Mouse (Mus musculus) left cerebral cortex, postnatal 36 days (tissue): ENCODE measurements at regions not wholly inside any gene's neighbourhood (a gene's known extent, or its start where the extent isn't known, plus 50 kb on each side); places are given as distances from the start of the nearest gene placed in this dataset.
A peak's percentile ranks its signal among the peaks of the same experiment; 100 is the strongest.

Experiments used
- DNase-seq, 2 experiments: peaks; one replicate each; pipeline ENCODE4 v3.0.0; 2021 to 2022; ENCODE audit warnings: low spot score in 2 of 2, mixed read lengths in 1 of 2
- intact Hi-C: fragments of 180-260 bp; cut with DNase I; formaldehyde crosslinking; loops from one replicate; pipeline ENCODE4 v1.15.1; 2025

DNA sequence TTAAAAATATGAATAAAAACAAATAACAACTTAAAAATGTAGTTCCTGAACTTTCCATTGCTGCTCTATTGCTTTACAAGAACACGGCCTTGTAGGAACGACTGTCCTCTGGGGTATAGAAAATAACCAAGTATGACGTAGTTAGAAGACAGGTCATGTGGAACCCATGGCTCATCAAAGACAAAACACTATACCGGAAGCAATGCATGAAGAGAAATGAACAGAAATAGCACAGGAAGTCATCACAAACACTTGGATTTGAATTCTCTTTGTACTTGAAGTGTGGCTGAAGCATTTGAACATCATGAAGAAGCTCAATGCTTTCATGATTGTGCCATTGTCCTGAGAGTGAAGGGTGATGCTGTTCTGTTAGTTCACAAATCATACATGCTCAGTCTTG is 538.7 kb upstream of the Zfp462 start:
- no peak for DNase-seq
- intact Hi-C loops, result no loop called here

DNA sequence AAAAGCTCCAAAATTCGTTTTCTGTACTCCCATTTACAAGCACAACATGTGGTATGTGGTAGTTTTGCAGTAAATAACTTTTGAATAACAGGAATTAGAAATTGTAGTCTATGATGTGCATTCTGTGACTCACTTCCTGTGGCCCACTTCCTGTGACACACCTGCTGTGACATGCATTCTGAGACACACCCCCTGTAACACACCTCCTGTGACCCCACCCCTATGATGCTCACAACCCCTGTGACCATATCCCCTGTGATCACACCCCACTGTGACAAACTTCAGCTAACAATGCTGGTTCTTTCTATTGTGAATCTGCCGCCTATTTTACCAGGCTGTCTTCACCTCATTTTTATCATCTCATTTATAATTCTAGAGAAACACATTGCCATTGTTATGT is 536.9 kb upstream of the Zfp462 start:
- intact Hi-C loops, result no loop called here
- DNase-seq, result no peak

DNA sequence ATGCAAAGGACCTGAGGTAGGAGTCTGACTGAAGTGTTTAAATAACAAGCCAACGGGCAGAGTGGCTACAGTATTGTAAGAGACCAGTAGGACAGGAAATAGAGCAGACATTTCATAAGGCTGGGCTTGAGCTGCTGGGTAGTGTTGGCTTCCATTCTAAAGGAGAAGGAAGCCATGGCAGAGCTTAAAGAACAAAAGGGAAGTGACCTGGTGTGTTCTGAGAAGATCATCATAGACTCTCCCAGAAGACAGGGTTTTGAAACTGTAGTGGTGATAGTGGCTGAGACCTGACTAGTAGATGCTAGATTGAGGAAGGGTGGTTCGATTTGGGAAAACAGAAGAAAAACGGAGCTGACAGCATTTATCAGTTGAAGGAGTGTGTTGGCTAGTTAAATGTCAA is 514.1 kb upstream of the Zfp462 start:
- no peak for DNase-seq
- intact Hi-C loops, result no loop called here

DNA sequence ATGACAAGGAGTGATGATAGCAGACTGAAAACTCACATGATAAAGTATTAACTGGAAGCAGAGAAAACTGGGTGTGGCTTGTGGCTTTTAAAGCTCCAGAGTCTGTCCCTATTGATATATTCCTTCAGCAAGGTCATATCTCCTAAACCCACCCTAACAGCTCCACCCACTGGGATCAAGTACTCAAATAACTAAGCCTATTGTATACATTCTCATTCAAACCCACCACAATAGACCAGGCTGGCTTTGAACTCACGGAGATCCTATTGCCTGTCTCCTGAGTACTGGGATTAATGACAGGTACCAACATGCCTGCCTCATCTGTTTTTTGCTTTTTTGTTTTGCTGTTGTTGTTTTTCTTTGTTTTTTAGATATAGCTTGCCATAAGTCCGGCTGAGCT is 484.3 kb upstream of the Zfp462 start:
- no peak for DNase-seq

DNA sequence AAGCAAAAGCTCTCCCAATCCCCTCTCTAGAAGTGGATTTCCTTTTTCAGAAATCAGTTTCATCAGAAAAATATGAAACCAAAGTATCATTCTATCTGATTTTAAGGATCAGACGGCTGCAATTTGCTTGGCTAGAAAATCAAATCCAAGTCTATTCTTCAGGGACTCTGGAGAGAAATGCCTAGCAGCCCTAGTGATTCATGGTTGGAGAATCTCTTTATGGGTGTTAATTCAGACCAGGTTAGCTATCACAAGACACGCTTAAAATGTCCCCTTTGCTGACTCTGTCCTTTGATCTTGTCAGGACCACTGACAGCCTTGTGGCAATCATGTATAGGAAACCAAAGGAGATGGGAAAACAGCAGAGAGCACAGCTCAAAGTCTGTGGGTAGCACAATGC is 475.7 kb upstream of the Zfp462 start:
- no peak for DNase-seq
- intact Hi-C loops, result no loop called here

More for the DNA sequence above, 484.3 kb upstream of the Zfp462 start:
- intact Hi-C loops, result no loop called here

DNA sequence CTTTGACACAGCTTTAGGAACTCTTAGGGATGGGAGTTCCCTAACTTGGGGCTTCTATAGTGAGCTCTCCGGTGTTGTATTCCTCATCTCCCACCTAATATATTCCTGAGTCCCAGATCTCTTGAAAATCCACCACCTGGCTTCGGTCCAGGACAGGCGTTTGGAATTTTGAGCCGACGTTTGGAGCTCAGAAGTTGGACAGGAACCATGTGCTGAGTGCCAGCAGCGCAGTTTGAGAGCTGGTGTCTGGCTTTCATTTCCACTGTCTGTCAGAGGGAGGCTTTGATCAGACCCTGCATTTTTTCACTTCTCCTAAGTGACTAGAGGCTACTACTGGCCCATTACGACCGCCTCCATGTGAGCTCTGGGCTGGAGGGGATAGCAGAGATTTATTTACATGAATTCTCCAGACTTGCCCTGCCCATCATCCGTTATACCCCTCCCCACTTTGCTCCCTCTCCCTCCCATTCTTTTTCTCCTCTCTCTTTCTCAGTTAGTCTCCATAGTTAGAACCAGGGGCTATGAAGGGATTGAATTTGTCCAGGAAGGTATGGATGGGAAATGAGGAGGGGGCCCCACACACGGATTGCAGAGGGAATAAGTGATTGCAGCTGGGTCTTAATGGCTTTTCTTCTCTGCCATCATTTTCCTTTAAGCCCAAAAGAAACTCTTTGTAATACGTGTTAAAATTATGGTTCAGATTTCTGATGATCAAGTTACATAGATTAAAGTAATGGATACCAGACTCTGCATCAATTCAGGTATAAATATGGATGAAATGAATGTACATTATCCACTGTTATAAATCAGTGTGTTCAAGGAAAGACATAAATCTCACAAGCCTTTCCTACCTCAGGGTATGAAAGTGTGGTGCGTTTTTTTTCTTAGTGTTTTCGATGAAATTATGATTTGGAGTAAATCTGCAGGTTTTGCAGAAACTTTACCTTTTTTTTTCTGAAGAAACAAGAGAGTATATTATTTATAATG is 474.5 kb upstream of the Zfp462 start:
- DNase-seq, result peak; percentile 17 to 19
- intact Hi-C loops, result no loop called here

DNA sequence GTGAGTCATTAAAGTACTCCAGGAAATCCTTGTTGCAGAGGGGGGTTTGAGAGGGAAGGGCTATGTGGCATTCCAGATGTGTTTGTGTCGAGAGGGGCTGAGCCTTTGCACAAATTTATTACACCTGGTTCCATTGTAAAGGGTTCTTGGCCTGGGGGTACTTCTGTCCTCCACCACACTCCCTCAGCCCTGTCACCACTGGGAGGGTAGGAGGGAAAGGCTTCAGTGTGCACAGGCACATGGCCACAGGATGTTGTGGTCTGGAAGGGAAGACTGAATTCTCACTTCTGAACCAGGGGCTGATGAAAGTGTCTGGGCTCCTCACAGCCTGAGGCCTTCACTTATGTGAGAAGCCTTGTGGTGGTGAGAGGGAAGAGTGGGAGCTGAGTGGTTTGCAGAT is 473.8 kb upstream of the Zfp462 start:
- no peak for DNase-seq
- intact Hi-C loops, result no loop called here

DNA sequence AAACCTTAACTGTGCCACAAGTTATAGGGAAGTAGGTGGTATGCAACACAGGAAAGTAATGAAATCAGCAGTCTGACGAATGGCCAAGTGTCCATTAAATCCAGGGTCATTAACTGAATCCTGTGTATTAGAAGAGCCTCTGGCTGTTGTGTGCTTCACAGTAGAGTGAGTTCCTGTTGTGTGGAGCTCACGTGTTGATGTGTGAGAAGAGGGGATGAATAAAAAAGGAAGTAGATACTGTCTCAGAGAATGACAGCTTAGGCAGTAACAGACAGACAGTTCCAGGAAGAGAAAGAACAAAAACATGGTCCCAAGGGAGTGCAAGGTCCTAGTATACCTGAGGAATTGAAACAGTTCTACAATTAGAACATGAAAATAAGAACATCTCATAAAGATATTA is 463.1 kb upstream of the Zfp462 start:
- intact Hi-C loops, result no loop called here
- DNase-seq, result no peak

DNA sequence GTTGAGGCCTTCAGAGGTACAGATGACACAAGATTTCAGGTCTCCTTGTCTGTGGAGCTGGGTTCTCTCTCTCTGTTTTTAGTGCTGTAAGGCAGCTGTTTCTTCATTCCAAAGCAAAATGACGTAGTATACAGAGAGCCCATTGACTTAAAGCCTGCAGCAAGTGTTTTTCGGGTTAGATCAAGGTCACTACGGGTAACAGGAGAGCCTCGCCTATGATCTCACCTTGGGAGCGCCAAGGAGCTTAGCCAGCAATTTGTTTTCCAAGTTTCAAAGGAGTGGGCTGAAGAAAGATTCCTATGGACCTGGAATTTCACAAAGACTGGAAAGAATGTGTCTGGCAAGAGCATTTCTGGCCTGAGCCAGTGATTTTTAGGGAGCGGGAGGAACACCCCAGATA is 451.8 kb upstream of the Zfp462 start:
- intact Hi-C loops, result no loop called here
- DNase-seq, result no peak

DNA sequence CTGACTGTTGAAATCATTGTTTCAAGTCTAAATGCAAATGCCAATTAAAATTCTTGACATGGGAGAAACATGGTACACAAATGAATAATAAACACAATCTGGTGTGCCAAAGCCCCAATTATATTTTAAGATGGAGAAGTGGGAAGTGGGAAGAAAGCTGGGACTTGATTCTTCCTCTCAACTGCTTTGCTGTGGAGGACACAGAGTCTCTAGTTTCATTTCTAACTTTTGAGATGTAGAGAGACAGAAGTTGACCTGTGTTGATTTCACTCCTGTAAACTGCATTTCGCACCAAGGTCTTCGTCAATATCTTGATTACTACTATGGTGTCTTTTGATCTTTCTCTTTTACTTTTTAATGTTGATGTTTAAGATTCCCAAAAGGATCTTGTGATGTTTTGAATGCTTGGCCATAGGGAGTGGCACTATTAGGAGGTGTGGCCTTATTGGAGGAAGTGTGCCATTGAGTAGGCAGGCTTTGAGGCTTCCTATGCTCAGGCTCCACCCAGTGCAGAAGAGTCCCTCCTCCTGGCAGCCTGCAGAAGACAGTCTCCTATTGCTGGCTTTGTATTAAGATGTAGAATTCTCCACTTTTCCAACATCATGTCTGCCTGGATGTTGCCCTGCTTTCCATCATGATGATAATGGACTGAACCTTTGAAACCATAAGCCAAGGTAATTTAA is 447.4 kb upstream of the Zfp462 start:
- no peak for DNase-seq
- intact Hi-C loops, result no loop called here

DNA sequence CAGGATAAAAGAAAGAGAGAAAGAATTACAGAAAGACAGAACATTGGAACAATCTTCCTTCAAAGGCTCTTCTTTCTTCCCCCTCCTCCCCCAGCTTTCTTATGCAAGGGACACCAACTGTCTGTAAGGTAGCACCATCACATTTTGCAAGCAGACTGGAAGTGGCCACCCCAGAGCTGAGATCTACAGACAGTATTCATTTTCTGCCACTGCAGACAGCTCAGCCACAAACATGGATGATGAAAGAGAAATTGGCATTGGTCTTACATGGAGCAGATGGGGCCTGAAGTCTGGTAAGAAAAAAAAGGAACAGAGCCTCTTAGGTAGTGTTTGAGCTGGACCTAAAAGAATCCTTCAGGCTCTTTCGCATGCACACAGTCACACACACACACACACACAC is 428.9 kb upstream of the Zfp462 start:
- intact Hi-C loops, result no loop called here
- peak in 1 of 2 experiments; percentile 20 for DNase-seq

DNA sequence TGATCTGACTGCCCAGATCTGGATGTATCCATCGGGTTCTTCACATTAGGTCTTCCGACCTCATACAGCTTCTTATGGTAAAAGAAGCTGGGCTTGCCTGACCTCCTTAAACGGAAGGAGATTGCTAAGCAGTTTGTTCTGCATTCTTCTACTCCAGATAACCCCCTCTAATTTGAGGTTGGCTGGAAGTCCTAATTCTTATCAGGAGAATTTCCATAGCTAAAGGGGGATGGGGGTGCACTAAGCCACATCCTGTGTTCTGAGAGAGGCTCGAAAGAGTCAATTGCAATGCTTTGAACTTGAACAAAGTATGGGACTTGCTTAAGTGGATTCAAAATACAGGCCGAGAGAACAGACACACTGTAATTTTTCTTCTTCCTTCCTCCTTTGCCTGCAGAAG is 421.6 kb upstream of the Zfp462 start:
- DNase-seq, result no peak
- intact Hi-C loops, result no loop called here

DNA sequence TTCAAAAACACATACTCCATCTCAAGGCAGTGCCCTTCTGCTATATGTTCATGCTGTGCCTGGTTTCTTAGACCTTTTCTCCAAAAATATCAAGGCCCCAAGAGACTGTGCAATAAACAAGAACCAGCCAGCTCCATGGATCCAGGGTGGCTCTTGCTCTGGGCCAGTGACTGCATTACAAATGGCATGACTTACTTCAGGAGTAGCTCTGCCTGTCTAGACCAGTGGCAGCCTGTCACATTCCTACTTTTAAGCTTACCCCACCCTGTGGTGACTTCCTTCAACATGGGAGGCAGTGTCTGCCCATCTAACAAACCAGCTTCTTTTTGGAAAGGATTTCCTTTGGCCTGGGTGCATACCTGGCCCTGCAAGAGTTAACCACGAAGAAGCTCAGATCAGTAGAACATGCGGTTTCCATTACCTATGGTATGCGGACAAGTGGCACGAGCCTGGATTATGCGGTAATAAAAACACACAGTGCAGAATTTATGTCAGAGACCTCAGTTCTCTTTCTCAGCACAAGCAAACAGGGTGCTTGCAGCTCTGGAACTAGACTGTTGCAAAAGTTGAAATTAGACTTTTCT is 418.8 kb upstream of the Zfp462 start:
- no peak for DNase-seq
- intact Hi-C loops, result no loop called here

DNA sequence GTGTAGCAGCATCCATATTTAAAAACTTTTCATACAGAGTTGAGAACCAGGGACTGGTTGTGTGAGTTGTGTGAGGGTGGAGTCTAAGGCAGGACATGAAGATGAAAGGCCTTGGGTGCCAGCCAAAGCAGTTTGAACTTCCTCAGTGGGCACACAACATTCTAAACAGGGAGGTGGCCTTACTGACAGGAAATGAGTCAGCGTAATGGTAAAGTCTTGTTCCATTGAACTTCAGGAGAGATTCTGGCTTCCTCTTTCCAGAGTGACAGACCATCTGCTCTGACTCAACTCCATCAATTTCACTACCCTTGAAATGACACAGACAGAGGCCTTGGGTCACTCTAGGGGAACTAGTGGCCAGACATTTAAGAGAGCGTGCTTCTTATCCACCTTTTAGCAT is 417.2 kb upstream of the Zfp462 start:
- no peak for DNase-seq

DNA sequence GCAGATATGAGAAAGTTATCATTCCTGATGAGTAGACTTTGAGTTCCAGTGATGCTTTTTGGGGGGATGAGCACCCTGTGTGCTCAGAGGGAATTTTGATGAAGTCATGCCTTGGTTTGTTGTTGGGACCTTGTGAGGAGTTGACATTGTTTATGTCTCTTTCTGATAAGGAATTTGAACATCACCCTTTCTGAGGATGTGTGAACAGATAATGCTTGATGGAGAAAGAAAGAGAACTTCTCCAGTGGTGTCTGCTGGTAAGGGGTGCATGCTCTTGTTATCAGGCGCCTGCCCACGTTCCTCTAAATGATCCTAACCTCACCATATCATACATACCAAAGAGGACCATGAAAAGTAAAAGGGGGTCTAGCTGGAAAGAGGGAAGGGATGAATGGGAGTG is 413.1 kb upstream of the Zfp462 start:
- no peak for DNase-seq
- intact Hi-C loops, result no loop called here

More for the DNA sequence above, 417.2 kb upstream of the Zfp462 start:
- intact Hi-C loops, result no loop called here

DNA sequence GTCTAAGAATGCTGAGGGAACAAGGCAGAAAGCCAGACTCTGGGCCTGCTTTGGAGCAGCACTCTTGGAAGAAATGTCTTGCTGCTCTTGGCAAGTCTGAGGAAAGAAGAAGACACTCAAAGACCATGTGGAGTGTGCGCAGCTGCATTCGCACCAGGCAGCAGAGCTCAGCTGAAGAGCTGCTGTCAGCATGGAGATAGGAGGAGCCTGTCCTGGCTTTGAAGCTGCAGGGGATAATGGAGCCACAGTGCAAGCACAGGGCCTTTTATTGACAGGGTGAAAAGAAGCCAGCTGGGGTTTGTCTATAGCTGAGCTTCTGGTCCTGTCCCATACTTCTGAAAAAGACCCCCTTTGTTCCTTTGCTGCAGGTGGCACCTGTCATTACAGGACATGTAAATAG is 411.0 kb upstream of the Zfp462 start:
- intact Hi-C loops, result no loop called here
- DNase-seq, result no peak

DNA sequence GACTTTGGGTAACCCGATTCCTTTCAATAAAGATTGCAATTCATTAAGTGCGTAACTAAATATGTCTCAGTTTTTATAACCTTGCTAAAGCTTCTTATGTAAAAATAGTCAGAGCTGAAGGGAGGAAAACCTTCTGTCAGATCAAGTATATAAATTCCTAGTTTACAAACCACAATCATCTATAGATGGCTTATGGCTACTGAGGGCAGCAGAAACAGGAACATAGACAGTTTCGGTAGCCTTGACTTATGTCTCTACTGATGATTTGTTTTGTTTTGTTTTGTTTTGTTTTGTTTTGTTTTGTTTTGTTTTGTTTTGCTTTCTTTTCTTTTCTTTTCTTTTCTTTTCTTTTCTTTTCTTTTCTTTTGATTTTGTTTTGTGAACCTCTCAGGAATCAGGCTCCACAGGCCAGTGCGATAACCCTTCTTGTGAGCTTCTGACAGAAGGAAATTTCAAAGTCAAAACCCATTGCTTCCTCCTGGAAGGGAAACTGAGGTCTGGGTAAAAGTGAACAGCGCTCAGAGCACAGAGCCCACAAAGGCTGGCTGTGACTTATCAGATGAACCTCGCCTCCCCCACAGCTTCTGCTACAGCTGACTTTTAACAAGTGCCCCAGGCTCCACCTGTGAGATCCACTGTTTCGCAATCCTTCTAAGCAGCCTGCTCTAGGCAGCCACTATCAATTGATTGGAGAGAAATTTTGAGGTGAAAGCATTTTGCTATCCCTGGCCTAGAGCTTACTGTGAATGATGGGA is 391.8 kb upstream of the Zfp462 start:
- intact Hi-C loops, result no loop called here
- no peak for DNase-seq

DNA sequence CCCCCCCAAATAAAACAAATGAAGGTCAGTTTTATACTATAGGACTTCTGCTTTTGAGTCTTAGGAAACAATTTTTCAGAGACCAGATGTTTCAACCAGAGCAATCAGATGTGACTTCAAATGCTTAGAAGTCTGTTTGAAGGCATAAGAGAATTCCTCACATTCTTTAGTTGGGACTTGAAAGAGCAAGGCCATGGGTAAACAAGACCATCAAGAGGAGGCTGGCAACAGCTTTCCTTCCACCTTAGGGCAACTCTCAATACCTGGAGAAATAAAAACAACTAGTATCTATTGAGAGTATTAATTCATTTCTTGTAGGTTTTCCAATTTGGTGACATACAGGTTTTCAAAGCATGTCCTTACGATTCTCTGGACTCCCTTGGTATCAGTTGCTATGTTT is 381.8 kb upstream of the Zfp462 start:
- intact Hi-C loops, result no loop called here
- no peak for DNase-seq

DNA sequence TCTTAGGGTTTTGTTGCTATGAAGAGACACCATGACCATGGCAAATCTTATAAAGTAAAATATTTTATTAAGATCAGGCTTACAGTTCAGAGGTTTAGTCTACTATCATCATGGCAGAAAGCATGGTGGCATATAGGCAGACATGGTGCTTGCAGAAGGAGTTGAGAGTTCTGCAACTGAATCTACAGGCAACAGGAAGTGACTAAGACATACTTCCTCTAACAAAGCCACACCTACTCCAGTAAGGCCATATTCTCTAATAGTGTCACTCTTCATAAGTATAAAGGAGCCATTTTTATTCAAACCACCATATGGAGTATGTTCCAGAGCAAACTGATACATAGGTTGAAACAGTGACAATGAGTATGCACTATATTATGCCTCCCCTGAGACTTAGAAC is 371.7 kb upstream of the Zfp462 start:
- intact Hi-C loops, result no loop called here
- DNase-seq, result no peak

DNA sequence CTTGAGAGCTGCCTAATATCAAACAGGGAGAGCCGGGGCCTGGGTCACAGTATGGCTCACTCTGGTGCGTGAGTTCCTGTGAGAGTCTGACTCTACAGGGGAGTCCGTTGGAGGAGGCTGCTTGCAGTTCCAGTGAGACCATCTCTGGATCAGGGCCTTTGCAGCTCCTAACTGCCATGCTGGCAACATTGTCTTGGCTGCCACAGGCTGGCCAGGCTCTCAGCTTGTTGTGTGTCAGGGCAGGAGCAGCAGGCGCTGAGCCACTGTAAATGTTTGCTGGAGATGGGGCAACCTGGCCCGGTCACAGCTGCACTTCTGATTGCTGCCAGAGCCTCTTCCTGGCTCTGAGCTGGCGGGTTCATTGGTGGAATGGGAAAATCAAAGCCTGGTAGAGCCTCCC is 357.7 kb upstream of the Zfp462 start:
- DNase-seq, result no peak
- intact Hi-C loops, result no loop called here
